Mouse (Mus musculus): ENCODE measurements around the gene Rbfox1. TPM values are rescaled to one million over a fixed set of nuclear protein-coding genes. Genes with fewer than 3 reads are reported as not detected.

Rbfox1 gene
- polyA plus RNA-seq, 1 experiment, result 0.21 TPM

GRCm38 (mm10) chr16:6455349-6455748, 570.2 kb downstream of the Rbfox1 start:
- Histone ChIP-seq H3K9me3 (no peaks in the 10 kb centered on the region), H3K36me3 (replicated peaks; ENCODE audit: low read length) (no peaks in the 10 kb centered on the region), H3K4me3 (replicated peaks) (no peak overlapping the region), H3K27me3 (replicated peaks) (no peaks in the 10 kb centered on the region), H3K4me1 (no peaks in the 10 kb centered on the region)
- TF ChIP-seq GATA1 (IDR thresholded peaks at IDR 0.05; ENCODE audit: borderline replicate concordance, low read length) (no peak), FLI1 (IDR thresholded peaks at IDR 0.05; ENCODE audit: low read length) (no peak)

DNA sequence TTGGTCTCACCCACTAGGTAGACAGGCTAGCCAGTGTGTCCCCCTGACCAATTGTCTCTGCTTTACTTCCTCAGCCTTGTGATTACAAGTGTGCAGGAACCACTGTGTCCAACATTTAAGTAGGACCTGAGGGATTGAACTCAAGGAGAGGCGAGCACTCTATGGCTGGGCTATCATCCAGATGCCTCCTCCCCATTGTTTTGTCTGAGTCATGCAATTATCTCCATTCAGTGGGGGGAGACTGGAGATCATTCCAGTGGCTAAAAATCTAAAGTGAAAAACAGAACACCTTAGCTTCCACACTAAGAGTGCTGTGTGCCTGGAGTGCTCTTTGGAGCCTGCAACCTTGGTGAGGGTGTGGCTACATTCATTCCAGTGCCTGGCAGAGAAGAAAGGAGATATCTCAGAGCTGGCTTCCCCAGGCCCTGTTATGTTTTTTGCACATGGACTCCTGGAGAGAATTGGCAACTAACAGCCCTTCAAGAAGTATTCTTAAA, 594.0 kb downstream of the Rbfox1 start:
- no peak for TF ChIP-seq FLI1 (IDR thresholded peaks at IDR 0.05; ENCODE audit: low read length)
- no peak for TF ChIP-seq GATA1 (IDR thresholded peaks at IDR 0.05; ENCODE audit: borderline replicate concordance, low read length)
- Histone ChIP-seq H3K9me3 (no peaks in the 10 kb centered on the region), H3K4me1 (no peaks in the 10 kb centered on the region), H3K36me3 (replicated peaks; ENCODE audit: low read length) (no peaks in the 10 kb centered on the region), H3K4me3 (replicated peaks) (no peak overlapping the region), H3K27me3 (replicated peaks) (no peaks in the 10 kb centered on the region)

GRCm38 (mm10) chr16:6479616-6480410, 594.7 kb downstream of the Rbfox1 start:
- no peak for TF ChIP-seq GATA1 (IDR thresholded peaks at IDR 0.05; ENCODE audit: borderline replicate concordance, low read length)
- no peak for TF ChIP-seq FLI1 (IDR thresholded peaks at IDR 0.05; ENCODE audit: low read length)
- H3K36me3 ChIP-seq (replicated peaks; ENCODE audit: low read length), result no peaks in the 10 kb centered on the region

DNA sequence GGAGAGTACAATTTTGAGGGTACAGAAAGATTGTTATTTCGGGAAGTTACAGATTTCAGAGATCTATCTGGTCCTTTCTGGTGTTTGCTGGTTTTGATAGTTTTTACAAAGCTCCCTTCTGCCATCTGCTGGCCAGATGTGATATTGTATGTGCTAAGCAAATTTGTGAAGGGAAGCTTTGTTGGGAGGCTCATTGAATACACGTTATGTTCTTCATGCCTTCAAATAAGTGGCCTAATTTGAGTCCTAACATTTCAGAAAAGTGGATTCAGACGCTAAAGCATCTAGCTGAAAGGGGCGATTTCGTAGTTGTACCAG, 595.2 kb downstream of the Rbfox1 start:
- H3K4me3 ChIP-seq (replicated peaks), result no peak overlapping the region
- H3K36me3 ChIP-seq (replicated peaks; ENCODE audit: low read length), result no peaks in the 10 kb centered on the region
- no peaks in the 10 kb centered on the region for H3K4me1 ChIP-seq
- H3K27me3 ChIP-seq (replicated peaks), result no peaks in the 10 kb centered on the region
- TF ChIP-seq GATA1 (IDR thresholded peaks at IDR 0.05; ENCODE audit: borderline replicate concordance, low read length) (no peak), FLI1 (IDR thresholded peaks at IDR 0.05; ENCODE audit: low read length) (no peak)
- no peaks in the 10 kb centered on the region for H3K9me3 ChIP-seq

More at GRCm38 (mm10) chr16:6479616-6480410, 594.7 kb downstream of the Rbfox1 start:
- Histone ChIP-seq H3K27me3 (replicated peaks) (no peaks in the 10 kb centered on the region), H3K9me3 (no peaks in the 10 kb centered on the region), H3K4me1 (no peaks in the 10 kb centered on the region), H3K4me3 (replicated peaks) (no peak overlapping the region)

DNA sequence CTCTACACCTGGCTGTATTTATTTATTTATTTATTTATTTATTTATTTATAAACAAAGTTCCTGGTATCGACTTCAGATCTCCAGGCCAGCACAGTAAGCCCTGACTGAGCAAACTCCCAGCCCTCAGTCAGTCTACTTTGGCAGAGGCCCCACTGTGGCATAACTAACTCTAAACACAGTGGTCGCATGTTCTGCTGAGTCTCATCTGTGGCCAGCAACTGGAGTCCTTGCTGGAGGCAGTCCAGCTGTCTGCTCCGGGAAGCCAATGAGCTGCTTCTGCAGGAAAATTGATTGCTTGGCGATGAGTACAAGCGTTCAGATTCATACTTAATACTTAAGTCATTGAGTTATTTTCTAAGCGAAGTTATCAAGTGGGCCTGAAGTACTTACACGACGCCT, 598.5 kb downstream of the Rbfox1 start:
- no peaks in the 10 kb centered on the region for H3K36me3 ChIP-seq (replicated peaks; ENCODE audit: low read length)
- no peak for TF ChIP-seq FLI1 (IDR thresholded peaks at IDR 0.05; ENCODE audit: low read length)
- no peaks in the 10 kb centered on the region for H3K4me1 ChIP-seq
- H3K4me3 ChIP-seq (replicated peaks), result no peak overlapping the region
- no peaks in the 10 kb centered on the region for H3K27me3 ChIP-seq (replicated peaks)
- 0 out of 2 replicates have a peak, but pooled peaks cover 2% of the 10 kb centered on the region for H3K9me3 ChIP-seq

DNA sequence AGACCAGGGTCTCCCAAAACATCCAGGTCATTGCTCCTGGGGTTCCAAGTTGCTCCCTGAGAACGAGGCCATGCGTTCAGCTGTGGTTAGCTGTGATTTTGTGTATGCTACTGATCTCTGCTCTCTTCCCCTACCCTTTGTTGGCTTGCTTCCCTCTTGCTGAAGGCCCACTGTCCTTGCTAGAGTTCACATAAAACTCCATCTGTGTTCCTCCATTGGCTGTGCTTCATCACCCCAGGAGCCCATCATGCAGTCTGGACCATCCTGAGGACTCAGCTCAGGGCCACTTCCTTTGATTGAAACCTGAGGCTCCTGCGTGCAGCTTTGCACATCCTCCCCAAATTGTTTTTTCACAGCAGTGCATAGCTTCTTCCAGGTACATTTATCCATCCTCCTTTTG, 600.5 kb downstream of the Rbfox1 start:
- Histone ChIP-seq H3K9me3 (0 out of 2 replicates have a peak, but pooled peaks cover 2% of the 10 kb centered on the region), H3K27me3 (replicated peaks) (no peaks in the 10 kb centered on the region), H3K4me1 (no peaks in the 10 kb centered on the region), H3K4me3 (replicated peaks) (no peak overlapping the region), H3K36me3 (replicated peaks; ENCODE audit: low read length) (no peaks in the 10 kb centered on the region)
- TF ChIP-seq FLI1 (IDR thresholded peaks at IDR 0.05; ENCODE audit: low read length) (no peak), GATA1 (IDR thresholded peaks at IDR 0.05; ENCODE audit: borderline replicate concordance, low read length) (no peak)

DNA sequence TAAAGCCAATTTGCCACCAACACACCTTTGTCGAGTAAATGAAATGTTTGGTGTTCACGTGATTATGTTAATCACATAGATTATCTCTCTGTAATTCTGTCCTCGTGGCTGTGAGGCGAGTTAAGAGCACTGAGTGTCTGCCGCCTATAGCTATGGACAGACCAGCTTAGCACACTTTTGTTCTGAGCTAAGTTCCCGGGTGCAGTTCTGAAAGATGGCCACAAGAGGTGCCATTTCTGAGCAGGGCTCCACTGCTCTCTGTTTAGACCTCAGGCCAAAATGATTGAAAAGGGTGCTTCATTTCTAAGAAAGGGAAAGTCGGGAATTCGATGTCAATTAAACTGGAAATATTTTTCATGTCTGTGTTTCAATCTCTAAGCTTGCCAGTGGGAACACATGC, 617.1 kb downstream of the Rbfox1 start:
- no peak overlapping the region for H3K4me3 ChIP-seq (replicated peaks)
- no peaks in the 10 kb centered on the region for H3K9me3 ChIP-seq
- no peaks in the 10 kb centered on the region for H3K36me3 ChIP-seq (replicated peaks; ENCODE audit: low read length)
- H3K4me1 ChIP-seq, result no peaks in the 10 kb centered on the region
- H3K27me3 ChIP-seq (replicated peaks), result no peaks in the 10 kb centered on the region
- TF ChIP-seq GATA1 (IDR thresholded peaks at IDR 0.05; ENCODE audit: borderline replicate concordance, low read length) (no peak), FLI1 (IDR thresholded peaks at IDR 0.05; ENCODE audit: low read length) (no peak)

GRCm38 (mm10) chr16:6503573-6504331, 618.6 kb downstream of the Rbfox1 start:
- H3K27me3 ChIP-seq (replicated peaks), result no peaks in the 10 kb centered on the region
- no peaks in the 10 kb centered on the region for H3K36me3 ChIP-seq (replicated peaks; ENCODE audit: low read length)
- TF ChIP-seq FLI1 (IDR thresholded peaks at IDR 0.05; ENCODE audit: low read length) (no peak), GATA1 (IDR thresholded peaks at IDR 0.05; ENCODE audit: borderline replicate concordance, low read length) (no peak)
- no peaks in the 10 kb centered on the region for H3K4me1 ChIP-seq
- H3K4me3 ChIP-seq (replicated peaks), result no peak overlapping the region
- no peaks in the 10 kb centered on the region for H3K9me3 ChIP-seq

- TF ChIP-seq GATA1 (IDR thresholded peaks at IDR 0.05; ENCODE audit: borderline replicate concordance, low read length) (no peak), FLI1 (IDR thresholded peaks at IDR 0.05; ENCODE audit: low read length) (no peak)
- no peaks in the 10 kb centered on the region for H3K36me3 ChIP-seq (replicated peaks; ENCODE audit: low read length)
- no peaks in the 10 kb centered on the region for H3K9me3 ChIP-seq
- no peak overlapping the region for H3K4me3 ChIP-seq (replicated peaks)
- no peaks in the 10 kb centered on the region for H3K27me3 ChIP-seq (replicated peaks)
- H3K4me1 ChIP-seq, result no peaks in the 10 kb centered on the region
These were observed 623.8 kb downstream of the Rbfox1 start for GRCm38 (mm10) chr16:6508924-6509323.

DNA sequence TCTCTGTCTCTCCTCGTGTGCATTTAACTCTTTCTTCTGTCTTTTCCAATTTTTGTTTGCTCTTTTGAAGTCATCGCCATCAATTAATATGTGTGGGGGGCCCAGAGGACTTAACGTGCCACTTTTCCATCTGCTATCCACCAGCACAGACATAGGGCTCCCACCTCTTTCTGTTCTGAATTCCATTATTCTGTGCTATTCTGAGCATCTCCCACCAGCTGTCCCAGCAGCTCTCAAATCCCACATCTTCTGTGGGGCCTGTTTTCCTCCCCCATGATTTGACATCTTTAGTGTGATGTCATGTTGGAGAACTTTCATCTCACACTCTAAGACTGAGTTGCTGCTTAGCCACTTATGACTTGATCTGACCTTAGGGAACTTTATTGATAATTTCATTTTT, 634.3 kb downstream of the Rbfox1 start:
- Histone ChIP-seq H3K36me3 (replicated peaks; ENCODE audit: low read length) (no peaks in the 10 kb centered on the region), H3K4me3 (replicated peaks) (no peak overlapping the region), H3K4me1 (no peaks in the 10 kb centered on the region), H3K27me3 (replicated peaks) (no peaks in the 10 kb centered on the region), H3K9me3 (no peaks in the 10 kb centered on the region)
- TF ChIP-seq FLI1 (IDR thresholded peaks at IDR 0.05; ENCODE audit: low read length), result no peak
- no peak for TF ChIP-seq GATA1 (IDR thresholded peaks at IDR 0.05; ENCODE audit: borderline replicate concordance, low read length)

All from megakaryocyte, embryonic 14.5 days (primary cell).